In genomic region chr6:112943596-112944245, GRCm38 (mm10) we compare ENCODE assay signal across 10 mouse cellular contexts. TPM values are rescaled to one million over a fixed set of nuclear protein-coding genes. Genes with fewer than 3 reads are reported as not detected.
DNase-seq lines count a peak whose midpoint lies in the region; ATAC-seq and TF ChIP-seq lines count a peak whose summit lies in the region.
"Had no signal": no experiment of that assay in that cellular context is flagged by ENCODE, and none has a peak within 500 bp of the region (broad histone marks: within the 10 kb centered on the region; RNA-seq: fewer than 3 reads in every experiment).

No protein-coding gene starts in this region.

- no peaks in the 10 kb centered on the region for H3K36me3 ChIP-seq in hindbrain, embryonic 15.5 days
- H3K36me3 ChIP-seq in neural tube, embryonic 15.5 days, result 0 out of 2 replicates have a peak, but pooled peaks cover 5% of the 10 kb centered on the region
- no peaks in the 10 kb centered on the region for H3K36me3 ChIP-seq in liver, embryonic 11.5 days (ENCODE audit: control insufficient read depth, insufficient read depth, low read length)

- no peak for TF ChIP-seq CTCF in cortical plate, adult 2 months (IDR thresholded peaks at IDR 0.05; ENCODE audit: extremely low read depth, insufficient read depth, low read length)

- peaks cover 10% of the 10 kb centered on the region for H3K4me1 ChIP-seq in cortical plate, adult 2 months (ENCODE audit: control insufficient read depth, insufficient read depth, low read length)
- peaks cover 61% of the 10 kb centered on the region for H3K4me1 ChIP-seq in hindbrain, embryonic 15.5 days (replicated peaks)
- H3K4me1 ChIP-seq in neural tube, embryonic 15.5 days, result peaks cover 68% of the 10 kb centered on the region
- peaks cover 11% of the 10 kb centered on the region for H3K4me1 ChIP-seq in liver, embryonic 11.5 days (replicated peaks; ENCODE audit: control insufficient read depth, insufficient read depth, low read length)

- no peak overlapping the region for H3K27ac ChIP-seq in cortical plate, adult 2 months (ENCODE audit: insufficient read depth, low read length)
- H3K27ac ChIP-seq in hindbrain, embryonic 15.5 days (replicated peaks), result peak overlapping the region; percentile 96
- peak overlapping the region; percentile 98 for H3K27ac ChIP-seq in neural tube, embryonic 15.5 days (replicated peaks)
- no peak overlapping the region for H3K27ac ChIP-seq in liver, embryonic 11.5 days (ENCODE audit: low read depth, low read length)

- intact Hi-C loops in left cerebral cortex, postnatal 4 days (cut with DNase I), result loop anchor here (10.0 kb wide), 1 partner anchor 189 kb away; no protein-coding TSS in a partner anchor

- no peaks in the 10 kb centered on the region for H3K27me3 ChIP-seq in hindbrain, embryonic 15.5 days
- no peaks in the 10 kb centered on the region for H3K27me3 ChIP-seq in neural tube, embryonic 15.5 days (replicated peaks)
- no peaks in the 10 kb centered on the region for H3K27me3 ChIP-seq in liver, embryonic 11.5 days (replicated peaks; ENCODE audit: control insufficient read depth, insufficient read depth, low read length)
- H3K27me3 ChIP-seq: CH12.LX had no signal

- H3K4me2 ChIP-seq in hindbrain, embryonic 15.5 days, result peak overlapping the region; percentile 66
- peak overlapping the region; percentile 69 for H3K4me2 ChIP-seq in neural tube, embryonic 15.5 days
- H3K4me2 ChIP-seq in liver, embryonic 11.5 days, result no peak overlapping the region

- peak overlapping the region; percentile 95 for H3K4me3 ChIP-seq in cortical plate, adult 2 months (ENCODE audit: insufficient read depth, low read length)
- H3K4me3 ChIP-seq in hindbrain, embryonic 15.5 days, result peak overlapping the region; percentile 81
- peak overlapping the region; percentile 58 for H3K4me3 ChIP-seq in neural tube, embryonic 15.5 days (replicated peaks)
- no peak overlapping the region for H3K4me3 ChIP-seq in liver, embryonic 11.5 days (ENCODE audit: low read depth, low read length)

- H3K9me3 ChIP-seq in hindbrain, embryonic 15.5 days, result no peaks in the 10 kb centered on the region
- H3K9me3 ChIP-seq in neural tube, embryonic 15.5 days (replicated peaks), result no peaks in the 10 kb centered on the region
- no peaks in the 10 kb centered on the region for H3K9me3 ChIP-seq in liver, embryonic 11.5 days (ENCODE audit: control insufficient read depth, low read length)

- ATAC-seq in hindbrain, embryonic 15.5 days (ENCODE audit: low FRiP score, low read depth), result no peak
- no peak for ATAC-seq in neural tube, embryonic 15.5 days (ENCODE audit: low FRiP score)
- ATAC-seq in erythroblast, adult 5-6 weeks (replicated peaks; ENCODE audit: low FRiP score, poor library complexity, severe bottlenecking), result no peak
- no peak for ATAC-seq in liver, embryonic 11.5 days (replicated peaks; ENCODE audit: low FRiP score)

- WGBS in hindbrain, embryonic 15.5 days, result 17% methylated on average over 9 of the region's 9 CpGs
- WGBS in neural tube, embryonic 15.5 days, result 18% methylated on average over 9 of the region's 9 CpGs
- WGBS in liver, embryonic 11.5 days, result 71% methylated on average over 9 of the region's 9 CpGs

- no peak for TF ChIP-seq POLR2A in cortical plate, adult 2 months (IDR thresholded peaks at IDR 0.05; ENCODE audit: extremely low read depth, insufficient read depth, low read length)

- H3K9ac ChIP-seq in hindbrain, embryonic 15.5 days, result 0 out of 2 replicates have a peak overlapping the region, but pooled peaks have one; percentile 90
- H3K9ac ChIP-seq in neural tube, embryonic 15.5 days (replicated peaks), result peak overlapping the region; percentile 34; the same call in 1 of the 2 replicates
- H3K9ac ChIP-seq in liver, embryonic 11.5 days (ENCODE audit: low read depth, low read length), result no peak overlapping the region

- DNase-seq in left cerebral cortex, postnatal 4 days, result peak; percentile 65
- no peak for DNase-seq in left cerebral cortex, adult 9 months (ENCODE audit: low spot score in 2 of 2)
- DNase-seq in spleen, postnatal 4 days (ENCODE audit: low spot score in 2 of 2), result no peak
- DNase-seq in liver, embryonic 11.5 days (ENCODE audit: low spot score), result no peak
- DNase-seq: lung, adult 18-20 months had no signal

RNA-seq across cellular contexts. Expression of gene Srgap3, which starts 3.3 kb away (rescaled TPM):
- 100 to 1,000 TPM; 276 to 282 TPM for total RNA-seq in left cerebral cortex, postnatal 4 days (2021)
- polyA plus RNA-seq in cortical plate, adult 2 months (2012; rRNA removed), result 91.4 and 95.5 TPM in 2 replicates
- 30.5 and 36.8 TPM in 2 replicates for polyA plus RNA-seq in hindbrain, embryonic 15.5 days (2015; fragmentation: Nextera tagmentation; extraction: Ambion mirVana)
- polyA plus RNA-seq in neural tube, embryonic 15.5 days (2015; fragmentation: Nextera tagmentation; extraction: Ambion mirVana), result 24.1 and 26.3 TPM in 2 replicates
- 0.63 TPM in 1 of 2 replicates, not detected in the other for total RNA-seq in erythroblast, adult 5-6 weeks (2015; ENCODE audit: low replicate concordance)
- 0.09 and 0.14 TPM in 2 replicates for total RNA-seq in erythroblast, adult 5-6 weeks (2017; ENCODE audit: low replicate concordance)
- 2.3 and 3.5 TPM in 2 replicates for polyA plus RNA-seq in liver, embryonic 11.5 days (2014; fragmentation: Nextera tagmentation; extraction: Ambion mirVana)

Comparison
In these comparisons a context has a peak if more than half of its experiments do, and no peak if none do; other contexts are left out.
1. H3K27ac ChIP-seq: peak in hindbrain, embryonic 15.5 days (single experiment) and neural tube, embryonic 15.5 days (single experiment); none in cortical plate, adult 2 months (single experiment) and liver, embryonic 11.5 days (single experiment).